Mouse (Mus musculus): Measurements from ENCODE around the gene Ppard. TPM values are rescaled to one million over a fixed set of nuclear protein-coding genes. Genes with fewer than 3 reads are reported as not detected.

Gene Ppard
- total RNA-seq, 2 experiments from 2014 or later = 28.1 to 29.9 TPM

DNA sequence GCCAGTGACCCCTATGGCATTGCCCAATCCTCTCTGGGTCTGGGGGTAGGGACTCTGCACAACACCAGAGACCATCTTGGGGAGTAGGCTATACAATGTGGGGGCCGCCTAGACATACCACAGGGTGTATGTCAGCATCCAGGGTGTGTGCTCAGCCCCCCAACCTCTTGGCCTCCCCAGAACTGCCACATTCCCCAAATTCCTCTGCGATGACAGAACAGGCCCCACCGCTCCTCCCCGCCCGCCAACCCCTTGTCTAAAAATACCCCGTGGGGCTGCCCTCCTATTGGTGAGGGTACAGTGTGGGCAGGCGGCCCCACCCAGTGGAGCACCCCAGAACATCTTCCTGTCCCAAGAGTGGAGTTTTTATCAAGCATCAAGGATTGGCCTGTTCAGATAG is 108.1 kb downstream of the Ppard start:
- no peak for DNase-seq

DNA sequence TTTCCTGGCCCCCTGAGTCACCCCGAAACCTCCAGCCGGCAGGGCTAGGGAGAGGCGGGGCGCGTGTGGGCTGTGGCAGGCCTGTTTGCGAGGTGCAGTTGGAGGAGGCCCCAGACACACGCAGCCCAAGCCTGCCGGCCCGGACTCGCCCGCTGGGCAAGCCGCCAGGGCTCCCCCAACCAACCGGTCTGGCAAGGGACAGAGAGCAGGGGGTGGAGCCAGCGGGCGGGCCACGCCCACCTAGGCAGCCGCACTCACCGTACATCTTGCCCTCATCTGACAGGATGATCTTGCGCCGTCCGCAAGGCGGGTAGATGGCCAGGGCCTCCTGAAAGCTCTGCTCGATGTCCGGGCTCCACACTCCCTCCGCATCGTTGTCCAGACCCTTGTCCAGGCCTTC is 108.6 kb downstream of the Ppard start:
- DNase-seq = peak; percentile 78 to 80

DNA sequence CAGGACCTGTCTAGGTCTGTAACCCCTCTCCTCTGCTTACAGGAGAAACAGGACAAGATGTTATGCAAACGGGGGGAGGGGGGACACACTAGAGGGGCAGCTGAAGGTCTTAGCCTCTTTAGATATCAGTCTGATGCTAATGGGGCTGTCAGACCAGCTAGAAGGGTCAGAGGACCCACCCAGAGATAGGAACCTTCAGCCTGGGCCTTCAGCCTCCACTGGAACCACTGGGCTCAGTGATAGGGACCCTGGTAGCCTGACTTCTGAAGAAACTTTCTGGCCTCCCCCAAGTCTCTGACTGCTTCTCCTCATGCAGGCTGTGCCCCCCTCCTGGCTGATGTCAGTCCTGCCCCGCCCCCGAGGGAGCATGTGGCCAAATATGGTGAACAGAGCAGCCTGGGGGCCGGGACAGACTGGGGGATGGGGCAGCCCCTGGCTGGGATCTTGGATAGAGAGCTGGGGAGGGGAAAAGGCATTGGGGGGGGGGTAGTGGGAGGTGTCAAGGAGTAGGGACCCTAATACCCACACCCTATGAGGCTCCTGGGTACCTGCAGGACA is 111.6 kb downstream of the Ppard start:
- DNase-seq = peak in 1 of 2 experiments; percentile 39

DNA sequence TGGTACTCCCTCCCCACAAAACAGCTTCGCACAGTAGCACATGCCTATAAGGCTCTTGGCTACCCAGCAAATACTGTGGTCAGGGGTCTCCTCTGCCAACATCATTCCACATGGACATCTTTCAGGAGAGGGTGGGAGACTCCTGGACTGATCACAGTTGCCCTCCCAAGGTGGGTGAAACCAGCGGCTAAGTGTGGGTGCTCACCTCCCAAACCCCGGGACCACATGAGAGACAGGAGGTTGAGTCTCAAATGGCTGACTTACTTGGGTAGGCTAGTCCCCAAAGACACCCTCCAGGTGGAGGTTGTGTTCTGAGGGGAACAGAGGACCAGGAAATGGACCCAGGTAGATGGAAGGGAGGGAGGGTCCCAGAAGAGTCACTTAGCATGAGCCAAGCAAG is 112.2 kb downstream of the Ppard start:
- DNase-seq = no peak

DNA sequence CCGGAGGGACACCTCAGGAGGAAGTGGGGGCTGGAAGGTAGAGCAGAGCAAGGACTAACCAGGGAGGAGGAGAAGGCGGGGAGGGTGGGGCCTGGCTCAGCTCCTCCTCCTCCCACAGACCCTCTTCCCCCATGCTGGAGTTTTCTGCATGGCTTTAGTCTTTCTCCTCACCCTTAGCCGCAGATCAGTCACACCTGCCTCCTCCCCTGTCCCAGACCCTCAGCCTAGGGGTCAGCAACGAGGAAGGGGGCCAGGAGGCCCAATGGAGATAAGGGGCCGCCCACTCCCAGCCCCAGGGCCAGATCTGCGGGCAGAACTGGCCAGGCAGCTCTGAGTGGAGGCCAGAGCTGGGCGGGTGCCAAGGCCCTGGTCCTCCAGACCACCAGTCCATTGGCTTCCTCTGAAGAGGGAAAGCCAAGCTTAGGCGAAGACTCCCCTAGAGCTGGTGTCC is 112.8 kb downstream of the Ppard start:
- no peak for DNase-seq

DNA sequence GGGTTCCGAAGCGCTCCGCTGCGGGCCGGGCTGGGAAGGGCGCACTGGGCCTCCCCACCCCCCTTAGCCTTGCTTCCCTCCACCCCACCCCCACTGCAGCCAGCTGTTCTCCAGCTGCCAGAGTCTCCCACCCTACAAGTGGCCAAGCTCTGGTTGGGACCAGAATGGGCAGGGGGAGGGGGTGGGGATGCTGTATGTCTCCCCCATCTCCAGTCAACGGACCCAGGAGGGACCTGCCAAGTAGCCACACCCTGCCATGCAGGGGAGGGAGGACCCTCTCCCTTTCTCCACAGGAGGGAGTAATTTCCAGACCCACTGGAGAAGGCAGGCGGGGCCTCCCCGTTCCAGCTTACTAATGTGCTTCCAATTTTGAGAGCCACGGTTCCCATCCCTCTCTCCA is 113.4 kb downstream of the Ppard start:
- DNase-seq = peak; percentile 44 to 59

DNA sequence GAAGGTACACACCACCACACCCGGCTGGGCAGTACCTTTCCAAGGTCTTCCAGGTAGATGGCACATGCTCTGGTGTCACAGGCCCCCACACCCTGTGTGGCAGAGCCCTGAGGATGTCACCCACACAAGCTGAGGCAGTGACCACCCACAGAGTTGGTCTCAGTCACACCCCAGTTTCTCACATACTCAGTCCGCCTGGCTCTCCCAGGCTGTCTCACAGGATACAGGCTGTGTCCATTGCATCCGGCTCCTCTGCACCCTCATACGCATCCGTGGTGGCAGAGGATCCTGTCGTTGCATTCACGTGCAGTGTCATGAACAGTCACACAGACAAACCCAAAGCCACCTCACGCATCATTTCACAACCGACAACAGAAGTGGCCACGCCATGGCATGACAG is 114.8 kb downstream of the Ppard start:
- no peak for DNase-seq

DNA sequence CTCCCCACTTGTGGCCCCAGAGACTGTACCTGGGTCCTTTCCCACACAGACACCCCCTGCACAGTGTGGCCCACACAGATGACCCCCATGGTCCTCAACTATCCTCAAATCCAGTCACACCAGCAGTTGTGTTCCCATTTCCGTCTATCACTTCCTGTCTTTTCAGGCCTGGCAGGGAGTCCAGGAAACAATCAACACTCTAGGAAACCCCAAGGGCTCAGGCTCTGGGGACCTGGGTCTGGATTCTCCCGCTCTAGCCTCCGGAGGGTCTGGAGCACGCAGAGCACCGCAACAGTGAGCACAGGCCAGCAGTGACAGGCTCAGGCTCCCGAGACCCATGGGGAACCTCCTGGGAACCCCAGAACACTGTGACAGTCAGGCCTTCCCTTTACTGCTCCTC is 115.7 kb downstream of the Ppard start:
- DNase-seq = peak; percentile 41 to 47

DNA sequence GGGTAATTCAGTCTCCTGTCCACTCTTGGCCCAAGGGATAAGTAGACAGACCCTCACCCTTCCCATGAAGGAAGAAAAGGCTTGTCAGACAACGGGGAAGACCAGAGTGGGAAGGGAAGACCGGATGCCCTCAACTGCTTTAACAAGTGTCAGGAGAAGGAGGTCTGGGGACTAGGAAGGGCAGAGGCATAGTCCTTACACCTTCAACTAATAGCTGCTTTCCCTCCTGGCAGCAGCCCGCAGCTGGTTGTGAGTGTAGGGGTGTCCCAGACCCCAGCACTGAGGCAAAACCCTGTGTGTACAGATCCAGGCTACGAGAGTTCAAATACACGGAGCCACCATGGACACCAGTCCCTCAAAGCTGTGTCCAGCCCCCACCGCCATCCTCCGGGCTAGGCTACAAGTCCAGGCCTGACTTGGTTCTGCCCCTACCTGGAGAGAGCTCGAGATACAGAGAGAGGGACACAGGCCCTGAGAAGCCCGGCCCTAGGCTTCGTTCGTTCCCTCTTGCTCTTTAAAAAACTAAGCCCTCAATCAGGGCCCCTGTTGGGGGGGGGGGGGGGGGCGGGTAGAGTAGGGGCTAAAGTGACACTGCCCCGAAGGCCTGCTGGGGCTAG is 116.9 kb downstream of the Ppard start:
- DNase-seq = no peak

DNA sequence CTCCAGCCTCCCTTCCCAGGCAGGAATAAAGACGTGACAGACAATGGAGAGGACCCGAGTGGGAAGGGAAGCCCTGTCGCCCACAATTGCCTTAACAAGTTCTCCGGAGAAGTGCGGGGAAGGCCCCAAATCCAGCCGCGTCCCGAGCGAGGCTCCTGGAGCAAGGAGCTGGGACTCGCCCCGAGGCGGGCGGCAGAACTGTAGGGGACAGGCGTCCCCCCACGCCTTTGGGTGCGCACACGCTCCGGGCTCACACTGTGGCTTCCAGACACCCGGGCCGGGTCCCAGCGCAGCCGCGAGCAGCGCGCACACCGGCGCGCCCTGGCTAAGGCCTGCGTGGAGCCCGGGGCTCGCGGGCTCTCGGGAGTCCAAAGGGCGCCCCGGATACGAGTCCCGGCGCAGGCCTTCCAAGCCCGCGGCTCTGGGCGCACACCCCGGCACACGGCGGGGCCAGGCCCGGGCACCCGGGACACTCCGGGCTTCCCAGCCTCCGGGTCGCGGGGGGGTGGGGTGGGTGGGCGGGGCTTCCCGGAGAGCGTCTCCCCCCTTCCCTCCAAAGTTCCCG is 117.5 kb downstream of the Ppard start:
- DNase-seq = peak in 1 of 2 experiments; percentile 59

DNA sequence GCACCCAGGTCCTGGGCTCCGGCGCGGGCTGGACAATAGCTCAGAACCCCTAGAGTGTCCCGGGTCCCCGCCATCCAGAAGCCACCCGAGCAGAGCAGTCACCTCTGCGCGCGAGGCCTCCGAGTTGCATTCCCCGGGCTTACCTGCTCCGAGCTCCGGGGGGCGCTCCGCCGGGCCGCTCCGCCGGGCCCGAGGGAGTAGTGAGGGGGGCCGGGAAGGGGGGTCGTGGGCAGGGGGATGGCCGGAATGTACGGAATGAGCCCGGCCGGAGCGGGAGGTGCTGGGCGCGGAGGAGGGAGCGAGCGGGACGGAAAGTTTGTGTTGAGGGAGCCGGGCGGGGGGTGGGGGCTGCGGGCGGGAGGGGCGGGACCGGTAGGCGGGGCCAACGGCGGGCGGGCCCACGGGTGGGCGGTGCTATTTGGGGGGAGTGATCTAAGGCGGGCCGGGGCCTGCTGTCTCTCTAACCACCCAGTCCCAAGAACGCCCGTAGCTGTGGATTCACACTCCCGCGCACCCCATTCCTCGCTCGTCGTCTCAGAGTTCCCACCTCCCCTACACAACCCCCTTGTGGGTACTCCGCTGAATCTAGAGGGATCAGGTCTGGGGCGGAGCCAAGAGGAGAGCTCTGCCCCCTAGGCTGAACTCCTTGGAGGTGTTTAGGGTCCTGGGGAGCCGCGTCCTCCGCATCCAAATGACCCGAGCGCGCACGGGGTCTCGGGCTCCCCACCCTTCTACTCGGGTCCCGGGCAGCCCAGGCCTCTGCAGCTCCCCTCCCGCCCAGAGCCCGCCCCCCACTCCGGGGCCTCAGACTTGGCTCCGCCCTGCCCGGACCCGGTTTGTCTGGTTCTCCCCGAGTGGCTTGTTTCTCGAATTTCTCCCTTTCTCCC is 118.2 kb downstream of the Ppard start, which contains the start of gene Tead3:
Gene Tead3, minus strand, starts transcription at position 352 of the 887 bp plus-strand sequence.
- peak; percentile 78 to 86 for DNase-seq

Other genes starting within 250 kb of the Ppard start
- under 1 TPM in 1 of 2 experiments, not detected in 1; 0.33 TPM for gene Tcp11, start 152.1 kb upstream of the Ppard start, total RNA-seq (2021)
- gene Scube3, start 90.6 kb upstream of the Ppard start, total RNA-seq (2021) = under 1 TPM; 0.59 to 0.62 TPM
- gene Zfp523, start 55.6 kb upstream of the Ppard start, total RNA-seq (2021) = 10 to 100 TPM; 10.7 to 13.9 TPM
- gene Def6, start 24.9 kb upstream of the Ppard start, total RNA-seq (2021) = 1 to 10 TPM; 3.2 to 3.3 TPM
- 10 to 100 TPM; 10.5 to 12.7 TPM for gene Fance, start 80.8 kb downstream of the Ppard start, total RNA-seq (2021)
- 100 to 1,000 TPM; 422 to 438 TPM for gene Rpl10a, start 95.8 kb downstream of the Ppard start, total RNA-seq (2021)
- gene Tead3, start 118.1 kb downstream of the Ppard start, total RNA-seq (2021) = 10 to 100 TPM; 12.0 to 13.3 TPM
- gene Tulp1, start 132.5 kb downstream of the Ppard start, total RNA-seq (2021) = not detected

All from heart, adult 18-20 months (tissue).